Mouse (Mus musculus) yolk sac, embryonic 10.5 days (tissue): ENCODE results near the gene Grik5.

Experiments
- DNase-seq: peaks from one replicate; pipeline ENCODE4 v3.0.0-alpha.2; 2017; ENCODE audit warnings: low spot score

The Grik5 gene

DNA sequence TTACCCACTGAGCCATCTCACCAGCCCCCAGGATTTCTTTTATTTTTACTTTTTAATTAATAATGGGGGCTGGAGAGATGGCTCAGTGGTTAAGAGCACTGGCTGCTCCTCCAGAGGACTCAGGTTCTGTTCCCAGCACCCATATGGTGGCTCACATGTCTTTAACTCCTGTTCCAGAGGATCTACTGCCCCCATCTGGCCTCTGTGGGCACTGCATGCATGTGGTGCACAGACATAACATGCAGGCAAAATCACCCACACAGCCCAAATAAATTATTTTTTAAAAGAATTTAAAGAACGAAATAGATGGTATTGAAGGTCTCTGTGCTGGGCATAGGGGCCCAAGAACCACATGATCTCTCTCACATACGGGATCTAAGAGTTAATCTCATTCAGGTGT is 87.8 kb downstream of the Grik5 start:
- DNase-seq: no peak

DNA sequence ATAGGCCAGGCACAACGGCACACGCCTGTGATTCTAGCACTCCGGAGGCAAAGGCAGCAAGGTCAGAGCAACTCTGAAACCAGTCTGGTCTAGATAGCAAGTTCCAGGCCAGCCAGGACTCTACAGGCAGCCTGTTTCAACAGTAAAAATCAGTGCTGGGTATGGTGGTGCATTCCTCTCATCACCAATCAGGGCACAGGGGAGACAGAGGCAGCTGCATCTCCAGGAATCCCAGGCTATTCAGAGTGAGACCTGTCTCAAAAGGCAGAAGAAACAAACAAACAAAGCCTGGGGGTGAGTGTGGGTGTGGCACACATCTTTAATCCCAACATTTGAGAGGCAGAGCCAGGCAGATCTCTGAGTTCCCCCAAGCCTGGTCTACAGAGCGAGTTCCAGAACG is 88.8 kb downstream of the Grik5 start:
- no peak for DNase-seq

DNA sequence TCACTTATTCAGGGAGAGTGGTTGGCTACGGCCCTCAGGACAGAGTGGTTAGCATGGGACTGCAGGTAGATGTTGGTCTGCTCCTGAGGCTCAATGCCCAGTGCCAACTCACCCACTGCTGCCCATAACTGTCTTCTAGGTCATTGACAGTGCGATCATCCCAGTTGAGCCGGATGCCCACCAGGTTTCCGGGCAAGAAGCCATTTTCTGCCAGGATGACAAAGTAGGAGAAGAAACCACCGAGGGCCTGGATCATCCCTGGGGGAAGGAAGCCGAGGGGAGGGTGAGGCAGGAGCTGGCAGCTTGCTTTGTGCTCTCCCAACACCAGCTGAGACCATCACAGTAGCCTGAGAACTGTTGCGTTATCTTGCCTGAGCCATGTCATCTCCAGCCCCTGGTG is 91.7 kb downstream of the Grik5 start:
- no peak for DNase-seq

DNA sequence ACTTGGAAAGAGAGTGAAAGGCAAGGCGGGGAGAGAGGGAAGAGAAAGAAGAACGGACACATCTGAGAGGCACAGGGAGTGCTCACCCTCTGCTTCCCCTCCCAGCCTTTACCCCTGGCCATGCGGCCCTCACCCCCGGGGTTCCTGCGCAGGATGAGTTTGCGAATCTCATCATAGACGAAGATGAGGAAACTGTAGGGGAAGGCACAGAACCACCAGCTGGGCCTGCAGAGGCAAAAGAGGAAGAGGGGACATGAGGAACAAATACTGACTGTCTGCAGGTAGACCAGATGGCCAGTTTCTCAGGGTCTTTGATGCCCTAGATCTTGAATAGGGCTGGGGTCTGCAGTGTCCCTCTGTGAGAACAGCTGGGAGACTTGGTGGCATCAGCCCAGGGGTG is 93.4 kb downstream of the Grik5 start:
- no peak for DNase-seq

DNA sequence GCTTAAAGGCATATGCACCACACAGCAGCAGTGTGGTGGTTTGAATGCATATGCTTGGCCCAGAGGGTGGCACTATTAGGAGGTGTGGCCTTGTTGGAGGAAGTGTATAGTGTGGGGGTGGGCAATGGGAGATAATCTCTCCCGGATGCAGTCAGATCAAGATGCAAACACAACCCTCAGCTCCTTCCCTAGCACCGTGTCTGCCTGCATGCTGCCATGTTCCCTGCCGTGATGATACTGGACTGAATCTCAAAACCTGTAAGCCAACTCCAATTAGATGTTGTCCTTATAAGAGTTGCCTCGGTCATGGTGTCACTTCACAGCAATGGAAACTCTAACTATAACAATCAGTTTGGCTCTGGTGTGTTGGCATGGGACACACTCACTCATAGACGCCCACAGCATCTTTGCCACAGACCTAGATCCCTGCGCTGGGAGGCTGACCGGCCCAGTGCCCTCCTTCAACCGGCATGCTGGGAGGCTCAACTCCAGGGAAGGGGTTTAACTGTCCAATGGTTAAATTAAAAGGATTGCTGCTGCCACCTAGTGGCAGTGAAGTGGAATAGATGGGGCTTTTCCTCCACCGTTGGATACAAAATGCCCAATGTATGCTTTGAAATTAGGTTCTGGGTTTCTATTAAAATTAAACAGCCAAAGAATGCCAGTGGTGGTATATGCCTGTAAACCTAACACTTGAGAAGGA is 97.1 kb downstream of the Grik5 start:
- DNase-seq: no peak

DNA sequence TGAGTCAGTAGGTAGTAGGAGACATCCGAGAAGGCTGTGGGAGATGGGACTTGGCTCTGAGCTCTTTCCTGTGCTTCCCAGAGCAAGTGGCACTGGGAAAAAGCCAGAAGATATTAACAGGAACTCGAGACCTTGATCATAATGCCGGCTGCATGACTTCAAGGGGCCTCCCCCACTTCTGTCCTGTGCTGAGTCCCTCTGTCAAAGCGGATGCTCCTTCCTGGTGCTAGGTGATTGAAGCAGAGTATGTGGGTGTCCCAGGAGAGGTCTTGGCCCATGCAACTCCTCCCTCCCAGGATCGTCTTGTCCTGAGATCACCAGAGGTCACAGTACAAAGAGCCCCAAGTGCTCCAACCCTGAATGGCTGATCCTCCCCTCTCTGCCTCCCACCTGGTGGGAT is 98.2 kb downstream of the Grik5 start:
- DNase-seq: no peak

DNA sequence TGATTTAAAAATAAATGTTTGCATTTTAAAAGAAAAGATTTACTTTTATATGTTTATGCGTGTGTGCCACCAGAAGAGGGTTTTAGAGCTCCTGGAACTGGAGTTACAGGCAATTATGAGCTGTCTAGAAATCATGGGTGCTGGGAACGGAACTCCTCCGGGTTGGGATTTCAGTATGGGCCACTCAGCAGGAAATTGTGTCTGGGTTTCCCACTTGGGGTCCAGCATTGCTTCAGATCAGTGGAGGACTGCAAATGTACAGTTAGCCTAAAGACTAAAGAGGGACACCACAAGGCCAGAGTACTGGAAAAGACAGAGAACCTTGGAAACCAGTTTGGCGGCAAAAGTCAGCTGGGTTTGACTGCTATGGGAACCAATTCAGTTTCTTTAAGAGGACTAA is 98.9 kb downstream of the Grik5 start:
- no peak for DNase-seq

DNA sequence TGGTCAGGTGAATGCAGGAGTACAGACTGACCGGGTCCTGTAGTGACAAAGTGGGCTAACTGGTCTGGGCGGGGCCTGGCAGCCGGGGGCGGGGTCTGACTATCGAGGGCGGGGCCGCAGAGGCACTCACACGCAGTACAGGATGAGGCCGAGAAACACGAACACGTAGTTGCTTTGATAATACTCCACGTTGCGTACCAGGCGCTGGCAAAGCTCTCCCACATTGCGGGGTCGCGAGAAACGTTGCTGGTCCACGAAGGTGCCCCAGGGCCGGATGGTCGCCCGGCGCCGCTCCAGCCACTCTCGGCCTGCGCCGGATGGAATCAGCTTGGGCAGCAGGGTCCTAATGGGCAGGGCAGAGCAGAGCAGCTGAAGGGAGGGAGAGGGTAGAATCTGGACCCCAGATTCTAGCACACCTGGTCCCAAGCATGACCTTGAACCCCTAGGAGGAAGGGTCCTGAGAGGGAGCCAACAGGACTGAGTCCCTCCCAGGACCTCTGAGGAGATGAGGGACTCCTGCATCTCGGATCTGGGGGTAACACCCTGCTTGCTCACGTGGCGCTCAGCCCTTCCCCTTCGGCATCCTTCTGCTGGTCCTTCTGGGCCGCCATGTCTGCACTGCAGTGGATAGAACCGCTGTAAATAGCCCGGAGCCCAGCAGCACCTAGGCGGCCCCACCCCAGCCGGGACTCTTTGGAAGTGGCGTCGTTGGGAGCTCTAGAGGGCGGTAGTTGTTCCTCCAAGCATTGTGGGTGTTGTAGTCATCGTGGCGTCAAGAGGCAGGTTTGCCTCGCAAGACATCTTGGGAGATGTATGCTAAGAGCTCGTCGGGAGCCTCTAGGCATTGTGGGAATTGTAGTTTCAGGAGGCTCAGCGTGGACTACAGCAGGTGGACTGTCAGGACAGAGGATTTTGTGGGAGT is 99.9 kb downstream of the Grik5 start, which contains the start of gene Rabac1:
Gene Rabac1 (minus strand): TSS at position 783 of the 922 bp plus-strand sequence.
- peak; percentile 91 for DNase-seq

DNA sequence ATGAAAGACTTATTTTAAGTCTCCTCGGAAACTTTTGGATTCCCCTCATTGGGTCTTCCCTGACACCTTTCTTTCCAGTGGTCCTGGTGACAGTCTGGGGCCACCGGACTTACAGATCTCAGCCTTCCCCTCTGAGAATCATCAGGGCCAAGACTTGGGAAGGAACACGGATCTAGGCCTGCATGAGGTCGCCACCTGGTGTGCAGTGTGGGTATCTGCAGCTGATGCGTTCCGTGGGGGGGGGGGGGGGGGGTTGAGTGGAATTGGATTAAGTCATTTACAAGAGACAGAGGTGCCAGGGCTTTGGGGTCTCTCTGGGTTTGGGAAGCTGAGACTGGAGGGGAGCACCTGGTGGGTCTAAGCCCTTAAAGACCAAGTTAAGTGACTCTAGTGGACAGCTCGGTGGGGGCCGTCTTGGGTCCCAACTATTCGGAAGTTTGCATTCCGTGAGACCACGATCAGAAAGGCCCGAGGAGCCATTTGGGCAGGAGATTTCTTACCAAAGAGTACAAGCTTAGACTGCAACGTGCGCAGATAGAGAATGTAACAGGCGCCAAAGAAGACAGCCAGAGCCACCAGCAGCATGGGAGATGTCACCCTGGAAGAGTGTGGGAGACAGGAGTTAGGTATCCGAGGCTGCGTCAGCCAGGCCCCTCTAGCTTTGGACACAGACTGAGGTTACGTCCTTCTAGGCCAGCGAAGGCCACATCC is 100.7 kb downstream of the Grik5 start:
- peak; percentile 42 for DNase-seq

DNA sequence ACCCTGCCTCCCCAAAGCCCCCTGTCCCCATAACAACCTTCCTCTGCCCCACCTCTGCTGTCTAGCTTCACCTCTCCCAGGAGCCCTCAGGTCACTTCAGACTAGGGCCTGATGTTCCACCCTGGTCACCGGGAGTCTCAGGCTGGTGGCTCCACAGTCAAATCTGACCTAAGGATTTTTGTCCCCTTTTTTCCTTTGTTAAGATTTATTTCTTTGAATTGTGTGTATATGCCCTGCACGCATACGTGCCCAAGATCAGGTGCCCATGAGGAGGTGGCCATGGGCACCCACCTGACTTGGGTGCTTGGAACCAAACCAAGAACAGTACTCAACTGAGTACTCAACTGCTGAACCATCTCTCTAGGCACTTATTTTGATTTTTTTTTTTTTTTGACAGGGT is 101.8 kb downstream of the Grik5 start:
- no peak for DNase-seq

DNA sequence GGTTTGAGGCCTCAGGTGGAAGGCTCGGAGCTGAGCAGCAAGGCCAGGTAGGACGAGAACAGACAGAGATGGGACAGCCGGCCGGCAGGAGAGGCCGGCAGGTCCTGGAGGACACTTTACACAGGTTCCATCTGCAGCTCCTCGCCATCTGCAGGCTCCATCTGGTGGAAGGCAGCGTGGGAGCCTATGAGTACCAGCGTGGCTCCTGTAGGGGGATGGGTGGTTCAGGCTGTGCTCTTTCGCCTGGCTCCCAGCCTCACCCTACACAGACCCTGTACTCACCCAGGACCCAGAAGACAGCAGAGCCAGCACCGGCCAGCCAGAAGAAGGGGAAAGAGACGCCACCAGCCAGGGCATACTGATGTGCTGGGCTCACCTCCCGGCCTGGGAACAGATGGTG is 102.3 kb downstream of the Grik5 start:
- DNase-seq: no peak

DNA sequence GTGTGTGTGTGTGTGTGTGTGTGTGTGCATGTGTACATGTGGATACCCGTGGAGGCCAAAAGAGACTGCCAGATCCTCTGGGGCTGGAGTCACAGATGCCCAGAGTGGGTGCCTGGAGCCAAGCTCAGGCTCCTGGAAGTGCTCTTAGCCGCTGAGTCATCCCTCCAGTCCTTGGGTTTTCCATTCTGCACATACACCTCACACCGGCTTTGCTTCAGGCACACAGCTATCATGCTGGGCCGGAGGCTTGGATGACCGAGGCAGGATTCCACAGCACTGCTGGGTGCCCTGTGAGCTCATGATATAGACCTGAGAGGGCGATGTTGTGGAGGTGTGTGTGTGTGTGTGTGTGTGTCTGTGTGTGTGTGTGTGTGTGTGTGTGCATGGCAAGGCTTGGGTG is 103.7 kb downstream of the Grik5 start:
- DNase-seq: no peak

DNA sequence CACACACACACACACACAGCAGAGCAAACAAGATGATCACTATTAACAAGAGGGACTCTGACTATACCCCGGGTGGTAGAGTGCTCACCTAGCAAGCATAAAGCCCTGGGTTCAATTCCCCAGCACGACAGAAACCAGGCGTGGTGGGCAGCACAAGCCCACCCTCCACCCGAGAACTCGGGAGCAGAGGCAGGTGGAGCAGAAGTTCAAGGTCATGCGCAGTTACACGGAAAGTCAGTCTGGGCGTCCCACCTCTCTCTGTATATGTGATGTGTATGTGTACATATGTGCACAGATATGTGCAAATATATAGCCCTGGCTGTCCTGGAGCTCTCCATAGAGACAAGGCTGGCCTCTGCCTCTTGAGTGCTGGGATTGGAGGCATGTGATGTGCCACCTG is 104.2 kb downstream of the Grik5 start:
- DNase-seq: no peak

DNA sequence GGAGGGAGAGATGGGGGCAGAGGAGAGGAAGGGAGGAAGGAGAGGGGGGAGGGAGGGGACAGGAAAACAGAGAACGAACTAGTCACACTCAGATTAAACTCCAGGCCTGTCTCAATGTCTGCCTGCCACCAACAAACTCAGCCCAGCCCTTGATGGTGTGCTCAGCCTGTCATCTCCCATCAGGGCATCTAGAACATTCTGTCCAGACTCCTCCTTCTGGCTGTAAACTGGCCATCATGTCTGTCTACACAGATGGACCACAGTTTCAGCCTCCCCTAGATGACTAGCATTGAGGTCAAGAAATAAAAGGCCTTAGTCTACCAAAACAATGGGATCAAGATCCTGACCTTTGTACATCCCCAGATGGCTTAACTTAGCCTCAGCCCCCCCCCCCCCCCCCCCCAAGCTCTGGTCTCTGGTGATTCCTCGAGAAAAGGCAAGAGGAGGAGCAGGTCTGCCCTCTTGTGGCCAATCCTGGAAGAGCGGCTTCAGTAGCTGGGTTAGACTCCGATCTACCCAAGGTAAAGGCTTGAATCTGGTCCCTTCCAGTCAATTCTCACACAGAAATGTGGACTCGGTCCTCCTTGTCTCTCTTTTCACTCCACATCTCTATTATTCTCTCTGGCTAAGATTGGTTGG is 107.1 kb downstream of the Grik5 start:
- DNase-seq: peak; percentile 53

DNA sequence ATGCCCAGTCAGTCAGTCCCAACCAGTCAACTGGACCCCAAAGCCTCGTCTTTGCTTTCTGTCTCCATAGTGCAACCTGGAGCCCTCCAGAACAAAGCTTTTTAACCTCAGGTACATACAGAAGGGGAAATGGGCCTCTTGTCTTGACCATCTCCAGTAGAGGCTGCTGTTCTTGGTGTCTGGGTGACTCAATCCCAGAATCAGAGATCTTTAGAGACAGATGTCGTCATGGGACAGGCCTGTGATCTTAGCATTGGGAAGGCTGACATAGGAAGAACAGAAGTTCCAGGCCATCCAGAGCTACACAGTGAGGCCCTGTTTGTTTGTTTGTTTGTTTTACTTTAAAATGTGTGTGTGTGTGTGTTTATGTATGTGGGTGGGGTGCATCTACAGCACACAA is 107.9 kb downstream of the Grik5 start:
- no peak for DNase-seq
